Mouse (Mus musculus) MEL (cell line): ENCODE measurements at regions not wholly inside any gene's neighbourhood (a gene's known extent, or its start where the extent isn't known, plus 50 kb on each side); places are given as distances from the start of the nearest gene placed in this dataset.

Source experiments
- DNase-seq: peaks from one replicate; pipeline ENCODE4 v3.0.0; 2011; ENCODE audit warnings: low read depth, low spot score
- H3K27ac ChIP-seq: 2 replicates; pipeline ENCODE4 v1.5.1; 2012; ENCODE audit warnings: low read depth, mild to moderate bottlenecking, control low read depth, low read length, moderate library complexity; ENCODE audit not compliant: control insufficient read depth
- H3K27me3 ChIP-seq, 2 experiments: fragments of 150-350 bp in 1 of 2; sonication (generic) in 1 of 2; 2 replicates each; pipeline ENCODE4 v1.6.1; 2012; ENCODE audit warnings: low read length in 2 of 2, mild to moderate bottlenecking in 2 of 2, improper control_type of control experiment in 1 of 2, moderate library complexity in 1 of 2; ENCODE audit not compliant: insufficient read depth in 2 of 2, control insufficient read depth in 1 of 2
- H3K36me3 ChIP-seq, 2 experiments: 2 replicates each; pipeline ENCODE4 v1.6.1; 2012 to 2014; ENCODE audit warnings: low read length in 2 of 2, improper control_type of control experiment in 1 of 2, inconsistent platforms in 1 of 2, mild to moderate bottlenecking in 1 of 2; ENCODE audit not compliant: insufficient read depth in 2 of 2, control insufficient read depth in 1 of 2
- H3K4me1 ChIP-seq, 2 experiments: fragments of 150-350 bp in 1 of 2; sonication (generic) in 1 of 2; 2 replicates each; pipeline ENCODE4 v1.6.1; 2012; ENCODE audit warnings: low read length in 2 of 2, improper control_type of control experiment in 1 of 2, mild to moderate bottlenecking in 1 of 2; ENCODE audit not compliant: insufficient read depth in 2 of 2, control insufficient read depth in 1 of 2
- H3K4me3 ChIP-seq, 2 experiments: fragments of 150-350 bp in 1 of 2; sonication (generic) in 1 of 2; 2 replicates each; pipeline ENCODE4 v1.5.1; 2012; ENCODE audit warnings: low read depth in 2 of 2, low read length in 2 of 2, mild to moderate bottlenecking in 2 of 2, moderate library complexity in 2 of 2, control low read depth in 1 of 2, improper control_type of control experiment in 1 of 2; ENCODE audit not compliant: control insufficient read depth in 1 of 2, insufficient read depth in 1 of 2
- H3K79me2 ChIP-seq: 2 replicates; pipeline ENCODE4 v1.6.1; 2012; ENCODE audit warnings: mild to moderate bottlenecking, low read length, moderate library complexity; ENCODE audit not compliant: control insufficient read depth, poor library complexity, insufficient read depth
- H3K9ac ChIP-seq: 2 replicates; pipeline ENCODE4 v1.6.1; 2012; ENCODE audit warnings: low read depth, mild to moderate bottlenecking, control low read depth, low read length, moderate library complexity; ENCODE audit not compliant: control insufficient read depth, poor library complexity, severe bottlenecking
- H3K9me3 ChIP-seq: fragments of 150-350 bp; sonication (generic); replicated peaks from 2 replicates; pipeline ENCODE4 v1.6.1; 2012; ENCODE audit warnings: mild to moderate bottlenecking, low read length, improper control_type of control experiment, moderate library complexity; ENCODE audit not compliant: insufficient read depth
- CTCF ChIP-seq, 3 experiments: IDR thresholded peaks in 2 of 3; conservative IDR thresholded peaks in 1 of 3; 2 replicates each; pipeline ENCODE4 v1.5.1; 2011 to 2012; ENCODE audit warnings: low read length in 3 of 3, low read depth in 2 of 3, mild to moderate bottlenecking in 2 of 3, improper control_type of control experiment in 1 of 3, inconsistent platforms in 1 of 3, mixed read lengths in 1 of 3, moderate library complexity in 1 of 3; ENCODE audit not compliant: control insufficient read depth in 1 of 3, insufficient read depth in 1 of 3, poor library complexity in 1 of 3, severe bottlenecking in 1 of 3
- EP300 ChIP-seq, 2 experiments: IDR thresholded peaks; 2 replicates each; pipeline ENCODE4 v1.6.1; 2011; ENCODE audit warnings: improper control_type of control experiment in 2 of 2, low read length in 2 of 2, low read depth in 1 of 2, mild to moderate bottlenecking in 1 of 2
- MAX ChIP-seq: IDR thresholded peaks from 2 replicates; pipeline ENCODE4 v1.6.1; 2011; ENCODE audit warnings: low read length, improper control_type of control experiment
- MAZ ChIP-seq: IDR thresholded peaks from 2 replicates; pipeline ENCODE4 v1.6.1; 2012; ENCODE audit warnings: low read depth, mild to moderate bottlenecking, inconsistent platforms, low read length, improper control_type of control experiment
- MXI1 ChIP-seq: IDR thresholded peaks from 2 replicates; pipeline ENCODE4 v1.6.1; 2011; ENCODE audit warnings: mild to moderate bottlenecking, low read depth, low read length, improper control_type of control experiment
- MYB ChIP-seq: IDR thresholded peaks from 2 replicates; pipeline ENCODE4 v1.6.1; 2011; ENCODE audit warnings: mild to moderate bottlenecking, low read depth, low read length, improper control_type of control experiment
- NELFE ChIP-seq: IDR thresholded peaks from 2 replicates; pipeline ENCODE4 v1.6.1; 2011; ENCODE audit warnings: low read depth, low read length, improper control_type of control experiment
- POLR2A ChIP-seq, 2 experiments: IDR thresholded peaks; 2 replicates each; pipeline ENCODE4 v1.6.1; 2011 to 2012; ENCODE audit warnings: low read length in 2 of 2, mild to moderate bottlenecking in 2 of 2, control low read depth in 1 of 2, improper control_type of control experiment in 1 of 2, low read depth in 1 of 2, moderate library complexity in 1 of 2; ENCODE audit not compliant: control insufficient read depth in 1 of 2, insufficient read depth in 1 of 2, poor library complexity in 1 of 2
- RAD21 ChIP-seq: IDR thresholded peaks from 2 replicates; pipeline ENCODE4 v1.6.1; 2011; ENCODE audit warnings: mild to moderate bottlenecking, low read depth, low read length, improper control_type of control experiment
- SMC3 ChIP-seq: IDR thresholded peaks from 2 replicates; pipeline ENCODE4 v1.6.1; 2011; ENCODE audit warnings: low read depth, low read length, improper control_type of control experiment
- TBP ChIP-seq: IDR thresholded peaks from 2 replicates; pipeline ENCODE4 v1.8.0; 2011; ENCODE audit warnings: low read depth, low read length, improper control_type of control experiment
- USF2 ChIP-seq, 2 experiments: IDR thresholded peaks; 2 replicates each; pipeline ENCODE4 v1.6.1; 2011 to 2012; ENCODE audit warnings: improper control_type of control experiment in 2 of 2, low read length in 2 of 2, borderline replicate concordance in 1 of 2, inconsistent platforms in 1 of 2, low read depth in 1 of 2, mild to moderate bottlenecking in 1 of 2; ENCODE audit not compliant: insufficient read depth in 1 of 2
- ZC3H11A ChIP-seq: IDR thresholded peaks from 2 replicates; pipeline ENCODE4 v1.6.1; 2012; ENCODE audit warnings: low read depth, mild to moderate bottlenecking, inconsistent platforms, low read length, improper control_type of control experiment
- ZNF384 ChIP-seq: IDR thresholded peaks from 2 replicates; pipeline ENCODE4 v1.6.1; 2012; ENCODE audit warnings: low read depth, mild to moderate bottlenecking, inconsistent platforms, low read length, improper control_type of control experiment

DNA sequence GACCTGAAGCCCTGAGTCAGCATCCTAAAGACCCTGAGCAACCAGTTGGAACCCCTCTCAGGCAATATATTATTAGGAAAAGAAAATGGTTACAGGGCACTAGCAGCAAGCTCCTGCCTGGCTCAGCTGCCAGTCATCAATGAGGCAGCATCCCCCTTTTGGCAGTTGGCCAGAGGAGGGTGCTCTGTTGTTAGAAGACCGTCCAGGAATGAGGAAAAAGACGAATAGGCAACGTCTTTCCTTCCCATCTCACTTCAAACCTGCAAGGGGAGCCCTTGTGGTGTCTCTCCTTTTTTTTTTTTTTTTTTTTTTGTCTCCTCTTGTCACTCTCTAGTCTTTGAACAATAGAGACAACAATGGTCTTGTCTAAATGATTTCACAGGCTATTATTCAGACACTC is 452.8 kb downstream of the Gtdc1 start:
- H3K27ac ChIP-seq, result no peak overlapping the region
- H3K79me2 ChIP-seq, result no peaks in the 10 kb centered on the region
- no peaks in the 10 kb centered on the region for H3K9me3 ChIP-seq
- H3K9ac ChIP-seq, result no peak overlapping the region
- DNase-seq, result no peak
- no peaks in the 10 kb centered on the region for H3K36me3 ChIP-seq
- H3K4me1 ChIP-seq, result no peaks in the 10 kb centered on the region
- no peak overlapping the region for H3K4me3 ChIP-seq
- TF ChIP-seq MAZ (no peak), ZNF384 (0 out of 2 replicates have a peak, but pooled peaks have one; percentile 8)
- no peaks in the 10 kb centered on the region for H3K27me3 ChIP-seq

DNA sequence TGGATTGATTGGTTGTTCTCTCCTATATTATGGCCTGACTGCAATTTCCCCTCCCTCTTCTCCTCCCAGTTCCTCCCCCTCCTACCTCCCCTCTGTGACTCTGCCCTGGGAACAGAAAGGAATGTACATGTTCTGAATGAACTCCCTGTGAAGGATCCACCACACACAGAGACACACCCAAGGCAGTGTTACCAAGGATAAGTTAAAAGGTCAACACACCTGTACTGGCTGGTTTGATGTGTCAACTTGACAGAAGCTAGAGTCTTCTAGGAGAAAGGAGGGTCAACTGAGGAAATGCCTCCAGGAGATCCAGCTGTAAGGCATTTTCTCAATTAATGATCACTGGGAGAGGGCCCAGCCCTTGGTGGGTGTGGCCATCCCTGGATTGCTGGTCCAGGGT is 456.1 kb downstream of the Gtdc1 start:
- DNase-seq, result no peak
- Histone ChIP-seq H3K4me1 (no peaks in the 10 kb centered on the region), H3K27me3 (no peaks in the 10 kb centered on the region), H3K36me3 (no peaks in the 10 kb centered on the region), H3K9me3 (no peaks in the 10 kb centered on the region), H3K9ac (no peak overlapping the region), H3K27ac (no peak overlapping the region), H3K79me2 (no peaks in the 10 kb centered on the region), H3K4me3 (no peak overlapping the region)
- TF ChIP-seq POLR2A (IDR thresholded peaks at IDR 0.05; ENCODE audit: control insufficient read depth in 1 of 2, insufficient read depth in 1 of 2, low read depth in 1 of 2, low read length in 2 of 2, poor library complexity in 1 of 2) (no peak), CTCF (IDR thresholded peaks at IDR 0.05 in 2 of 3, conservative IDR thresholded peaks at IDR 0.05 in 1 of 3; ENCODE audit: control insufficient read depth in 1 of 3, insufficient read depth in 1 of 3, low read depth in 2 of 3, low read length in 3 of 3, poor library complexity in 1 of 3, severe bottlenecking in 1 of 3) (no peak), ZC3H11A (no peak), USF2 (IDR thresholded peaks at IDR 0.05; ENCODE audit: borderline replicate concordance in 1 of 2, insufficient read depth in 1 of 2, low read depth in 1 of 2, low read length in 2 of 2) (no peak)

DNA sequence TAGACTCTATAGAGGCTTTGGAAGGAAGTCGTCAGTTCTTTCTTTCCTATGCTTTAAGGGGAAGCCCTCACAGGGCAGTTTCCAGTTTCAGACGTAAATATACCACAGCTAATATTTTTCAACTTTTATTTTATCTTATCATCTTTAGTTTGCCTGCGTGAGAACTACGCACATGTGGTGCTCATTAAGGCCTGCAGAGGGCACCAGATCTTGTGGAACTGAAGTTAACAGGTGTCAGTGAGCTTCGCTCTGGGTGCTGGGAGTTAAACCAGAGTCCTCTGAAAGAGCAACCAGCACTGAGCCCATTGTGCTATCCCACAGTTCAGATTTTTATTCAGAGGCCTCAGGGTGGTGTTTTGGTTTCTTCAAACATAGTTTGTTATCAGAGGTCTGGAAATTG is 456.5 kb downstream of the Gtdc1 start:
- TF ChIP-seq TBP (no peak), CTCF (IDR thresholded peaks at IDR 0.05 in 2 of 3, conservative IDR thresholded peaks at IDR 0.05 in 1 of 3; ENCODE audit: control insufficient read depth in 1 of 3, insufficient read depth in 1 of 3, low read depth in 2 of 3, low read length in 3 of 3, poor library complexity in 1 of 3, severe bottlenecking in 1 of 3) (peak in 2 of 3 experiments; percentile 39 to 47; a peak in 4 of 6 replicates), EP300 (IDR thresholded peaks at IDR 0.05; ENCODE audit: low read depth in 1 of 2, low read length in 2 of 2) (no peak), MXI1 (no peak), SMC3 (peak; percentile 52), MAX (no peak), USF2 (IDR thresholded peaks at IDR 0.05; ENCODE audit: borderline replicate concordance in 1 of 2, insufficient read depth in 1 of 2, low read depth in 1 of 2, low read length in 2 of 2) (no peak), MYB (no peak), NELFE (no peak), RAD21 (peak; percentile 58)
- H3K79me2 ChIP-seq, result no peaks in the 10 kb centered on the region
- H3K4me1 ChIP-seq, result no peaks in the 10 kb centered on the region
- H3K36me3 ChIP-seq, result no peaks in the 10 kb centered on the region
- H3K27me3 ChIP-seq, result no peaks in the 10 kb centered on the region
- no peaks in the 10 kb centered on the region for H3K9me3 ChIP-seq
- no peak overlapping the region for H3K4me3 ChIP-seq
- peak; percentile 34 for DNase-seq
- H3K27ac ChIP-seq, result no peak overlapping the region
- no peak overlapping the region for H3K9ac ChIP-seq
